In genomic region chr4:43206989-43207388, GRCm38 (mm10) we compare ENCODE assay signal across 16 mouse cellular contexts. TPM values are rescaled to one million over a fixed set of nuclear protein-coding genes. Genes with fewer than 3 reads are reported as not detected.
DNase-seq lines count a peak whose midpoint lies in the region; ATAC-seq lines count a peak whose summit lies in the region.
"Had no signal": no experiment of that assay in that cellular context is flagged by ENCODE, and none has a peak within 500 bp of the region (broad histone marks: within the 10 kb centered on the region; RNA-seq: fewer than 3 reads in every experiment).

No protein-coding gene starts in this region.

- WGBS in midbrain, embryonic 10.5 days = 78% methylated on average over 5 of the region's 5 CpGs
- WGBS in midbrain, embryonic 11.5 days = 75% methylated on average over 5 of the region's 5 CpGs

- peaks cover under 1% of the 10 kb centered on the region; the same call in 1 of the 2 replicates for H3K36me3 ChIP-seq in midbrain, embryonic 10.5 days
- H3K36me3 ChIP-seq in midbrain, embryonic 11.5 days (ENCODE audit: control insufficient read depth, insufficient read depth, low read length) = no peaks in the 10 kb centered on the region

- H3K4me1 ChIP-seq in midbrain, embryonic 10.5 days = peaks cover 22% of the 10 kb centered on the region
- peaks cover 10% of the 10 kb centered on the region for H3K4me1 ChIP-seq in midbrain, embryonic 11.5 days (ENCODE audit: control insufficient read depth, insufficient read depth, low read length)

- ATAC-seq in frontal cortex, adult (ENCODE audit: low TSS enrichment) = peak; percentile 58
- no peak for ATAC-seq in midbrain, embryonic 11.5 days (ENCODE audit: low FRiP score)
- no peak for ATAC-seq in granulocyte monocyte progenitor cell, adult 5-6 weeks (replicated peaks; ENCODE audit: poor library complexity, severe bottlenecking)

- peaks cover under 1% of the 10 kb centered on the region; the same call in 1 of the 2 replicates for H3K9me3 ChIP-seq in midbrain, embryonic 10.5 days (replicated peaks)
- H3K9me3 ChIP-seq in midbrain, embryonic 11.5 days (ENCODE audit: control insufficient read depth, low read length) = no peaks in the 10 kb centered on the region

- 0 out of 2 replicates have a peak overlapping the region, but pooled peaks have one; percentile 23 for H3K27ac ChIP-seq in midbrain, embryonic 10.5 days (replicated peaks)
- H3K27ac ChIP-seq in midbrain, embryonic 11.5 days (ENCODE audit: low read depth, low read length) = no peak overlapping the region
- H3K27ac ChIP-seq: gastrocnemius, adult 2 months; kidney, postnatal 0 days; liver, embryonic 14.5 days had no signal

- DNase-seq in frontal cortex, postnatal 25 days (ENCODE audit: low spot score in 2 of 2) = no peak
- DNase-seq in midbrain, embryonic 10.5 days (ENCODE audit: low spot score) = no peak
- no peak for DNase-seq in midbrain, embryonic 11.5 days (ENCODE audit: low spot score, missing footprints)
- peak; percentile 7 to 37 for DNase-seq in left cerebral cortex, adult 8-10 months (ENCODE audit: low spot score in 2 of 2)
- DNase-seq in right cerebral cortex, postnatal 4 days = peak; percentile 38
- DNase-seq in MN1 (ENCODE audit: low spot score) = no peak
- DNase-seq: adrenal gland, adult 2 months; cerebellum, adult 2 months; gastrocnemius, adult 2 months; lung, postnatal 10 days; thymus, adult 18-20 months had no signal

- H3K4me2 ChIP-seq in midbrain, embryonic 11.5 days = no peak overlapping the region

- H3K27me3 ChIP-seq in midbrain, embryonic 10.5 days (ENCODE audit: low read depth, poor library complexity, severe bottlenecking) = no peaks in the 10 kb centered on the region
- no peaks in the 10 kb centered on the region for H3K27me3 ChIP-seq in midbrain, embryonic 11.5 days (ENCODE audit: control insufficient read depth, insufficient read depth, low read length)

- no peak overlapping the region for H3K9ac ChIP-seq in midbrain, embryonic 11.5 days (ENCODE audit: low read length)
- H3K9ac ChIP-seq: liver, embryonic 14.5 days had no signal

- no peak overlapping the region for H3K4me3 ChIP-seq in midbrain, embryonic 10.5 days
- H3K4me3 ChIP-seq in midbrain, embryonic 11.5 days (ENCODE audit: low read depth, low read length) = no peak overlapping the region
- H3K4me3 ChIP-seq: erythroblast, embryonic 14.5 days; gastrocnemius, adult 2 months had no signal

RNA-seq across cellular contexts. Expression of gene Atp8b5, which starts 60.0 kb away (rescaled TPM):
- 0.57 TPM in 2 replicates for polyA plus RNA-seq in midbrain, embryonic 10.5 days (2016; fragmentation: Nextera tagmentation; extraction: Ambion mirVana)
- polyA plus RNA-seq in midbrain, embryonic 11.5 days (2014; fragmentation: Nextera tagmentation; extraction: Ambion mirVana) = 0.30 and 0.70 TPM in 2 replicates
- total RNA-seq in left cerebral cortex, adult 8-10 months (2022) = under 1 TPM; 0.09 to 0.46 (median 0.25) TPM
- total RNA-seq in granulocyte monocyte progenitor cell, adult 5-6 weeks (2014; fragmentation: Nextera tagmentation) = 0.21 TPM in 1 of 2 replicates, not detected in the other
- 0.05 TPM in 1 of 2 replicates, not detected in the other for total RNA-seq in granulocyte monocyte progenitor cell, adult 5-6 weeks (2017)
- polyA plus RNA-seq: erythroblast, embryonic 14.5 days had no signal

Comparison
In these comparisons a context has a peak if more than half of its experiments do, and no peak if none do; other contexts are left out.
1. DNase-seq: peak in left cerebral cortex, adult 8-10 months (2 of 2) and right cerebral cortex, postnatal 4 days (single experiment); none in frontal cortex, postnatal 25 days (0 of 2), midbrain, embryonic 10.5 days (single experiment), midbrain, embryonic 11.5 days (single experiment) and MN1 (single experiment).